19 mouse cellular contexts compared by ENCODE assay signal in genomic region chr19:17732676-17733277, GRCm38 (mm10).
"Had no signal": no experiment of that assay in that cellular context is flagged by ENCODE, and none has a peak within 500 bp of the region (broad histone marks: within the 10 kb centered on the region; RNA-seq: fewer than 3 reads in every experiment).

No protein-coding gene starts in this region.

- ATAC-seq: liver, postnatal 0 days; lung, postnatal 0 days; midbrain, embryonic 13.5 days; midbrain, embryonic 15.5 days had no signal

- H3K36me3 ChIP-seq: liver, embryonic 13.5 days; liver, embryonic 15.5 days; lung, embryonic 15.5 days; midbrain, embryonic 10.5 days; midbrain, embryonic 13.5 days; midbrain, embryonic 15.5 days; neural tube, embryonic 13.5 days; neural tube, embryonic 15.5 days had no signal

- H3K27ac ChIP-seq: liver, embryonic 13.5 days; liver, embryonic 15.5 days; lung, embryonic 15.5 days; midbrain, embryonic 10.5 days; midbrain, embryonic 13.5 days; midbrain, embryonic 15.5 days; neural tube, embryonic 13.5 days; neural tube, embryonic 15.5 days had no signal

- H3K4me3 ChIP-seq: liver, embryonic 13.5 days; liver, embryonic 15.5 days; lung, embryonic 15.5 days; midbrain, embryonic 10.5 days; midbrain, embryonic 13.5 days; midbrain, embryonic 15.5 days; myocyte; neural tube, embryonic 13.5 days; neural tube, embryonic 15.5 days had no signal

- H3K9me3 ChIP-seq: liver, embryonic 13.5 days; liver, embryonic 15.5 days; lung, embryonic 15.5 days; midbrain, embryonic 10.5 days; midbrain, embryonic 13.5 days; midbrain, embryonic 15.5 days; neural tube, embryonic 13.5 days; neural tube, embryonic 15.5 days had no signal

- H3K9ac ChIP-seq: liver, embryonic 13.5 days; liver, embryonic 15.5 days; liver, postnatal 0 days; lung, embryonic 15.5 days; midbrain, embryonic 13.5 days; midbrain, embryonic 15.5 days; neural tube, embryonic 13.5 days; neural tube, embryonic 15.5 days had no signal

- DNase-seq: liver, embryonic 13.5 days; liver, postnatal 0 days; lung, adult 2 months; lung, postnatal 14 days; lung, postnatal 4 days; right cerebral cortex, postnatal 14 days; spleen, adult 18-20 months; thymus, adult 2 months; thymus, postnatal 25 days; thymus, postnatal 4 days had no signal

- H3K4me1 ChIP-seq: liver, embryonic 13.5 days; liver, embryonic 15.5 days; lung, embryonic 15.5 days; midbrain, embryonic 10.5 days; midbrain, embryonic 13.5 days; midbrain, embryonic 15.5 days; neural tube, embryonic 15.5 days had no signal

- H3K4me2 ChIP-seq: liver, embryonic 13.5 days; liver, embryonic 15.5 days; lung, embryonic 15.5 days; midbrain, embryonic 13.5 days; midbrain, embryonic 15.5 days; neural tube, embryonic 13.5 days; neural tube, embryonic 15.5 days had no signal

- H3K27me3 ChIP-seq: liver, embryonic 13.5 days; liver, embryonic 15.5 days; lung, embryonic 15.5 days; midbrain, embryonic 13.5 days; midbrain, embryonic 15.5 days; neural tube, embryonic 13.5 days; neural tube, embryonic 15.5 days had no signal
